Mouse (Mus musculus) bone marrow macrophage, adult 2 months (primary cell): ENCODE measurements at regions not wholly inside any gene's neighbourhood (a gene's known extent, or its start where the extent isn't known, plus 50 kb on each side); places are given as distances from the start of the nearest gene placed in this dataset.

Experiments used
- H3K27ac ChIP-seq: 2 replicates; pipeline ENCODE4 v1.5.1; 2012; ENCODE audit warnings: low read depth, low read length; ENCODE audit not compliant: insufficient read depth
- H3K4me1 ChIP-seq: 2 replicates; pipeline ENCODE4 v1.6.1; 2012; ENCODE audit warnings: low read length; ENCODE audit not compliant: control insufficient read depth, insufficient read depth
- H3K4me3 ChIP-seq: 2 replicates; pipeline ENCODE4 v1.5.1; 2012; ENCODE audit warnings: mild to moderate bottlenecking, low read length, moderate library complexity; ENCODE audit not compliant: insufficient read depth
- CTCF ChIP-seq: IDR thresholded peaks from 2 replicates; pipeline ENCODE4 v1.5.1; 2012; ENCODE audit warnings: low read depth, mild to moderate bottlenecking, low read length, moderate library complexity
- POLR2A ChIP-seq: IDR thresholded peaks from 2 replicates; pipeline ENCODE4 v1.6.1; 2012; ENCODE audit warnings: mild to moderate bottlenecking, low read depth, low read length, borderline replicate concordance

GRCm38 (mm10) chr16:90666271-90666986, 60.8 kb downstream of the Mis18a start:
- TF ChIP-seq CTCF: no peak
- no peak for TF ChIP-seq POLR2A
- H3K27ac ChIP-seq: no peak overlapping the region
- H3K4me3 ChIP-seq: no peak overlapping the region
- no peaks in the 10 kb centered on the region for H3K4me1 ChIP-seq

GRCm38 (mm10) chr16:90664086-90664485, 63.1 kb downstream of the Mis18a start:
- TF ChIP-seq POLR2A (no peak), CTCF (no peak)
- H3K4me3 ChIP-seq: no peak overlapping the region
- H3K27ac ChIP-seq: no peak overlapping the region
- H3K4me1 ChIP-seq: no peaks in the 10 kb centered on the region

GRCm38 (mm10) chr16:90658050-90658449, 69.2 kb downstream of the Mis18a start:
- no peak overlapping the region for H3K4me3 ChIP-seq
- no peaks in the 10 kb centered on the region for H3K4me1 ChIP-seq
- H3K27ac ChIP-seq: no peak overlapping the region
- TF ChIP-seq POLR2A (no peak), CTCF (no peak)

GRCm38 (mm10) chr16:90657027-90657426, 70.2 kb downstream of the Mis18a start:
- Histone ChIP-seq H3K4me3 (no peak overlapping the region), H3K27ac (no peak overlapping the region), H3K4me1 (no peaks in the 10 kb centered on the region)
- TF ChIP-seq CTCF (no peak), POLR2A (no peak)

GRCm38 (mm10) chr16:90656571-90657011, 70.6 kb downstream of the Mis18a start:
- Histone ChIP-seq H3K4me3 (no peak overlapping the region), H3K27ac (no peak overlapping the region), H3K4me1 (no peaks in the 10 kb centered on the region)
- no peak for TF ChIP-seq POLR2A
- no peak for TF ChIP-seq CTCF

GRCm38 (mm10) chr16:90654853-90655252, 72.4 kb downstream of the Mis18a start:
- TF ChIP-seq CTCF (no peak), POLR2A (no peak)
- no peak overlapping the region for H3K27ac ChIP-seq
- no peaks in the 10 kb centered on the region for H3K4me1 ChIP-seq
- no peak overlapping the region for H3K4me3 ChIP-seq

- no peak overlapping the region for H3K27ac ChIP-seq
- TF ChIP-seq CTCF (no peak), POLR2A (no peak)
- no peaks in the 10 kb centered on the region for H3K4me1 ChIP-seq
- H3K4me3 ChIP-seq: no peak overlapping the region
Measured at GRCm38 (mm10) chr16:90652821-90653220, 74.4 kb downstream of the Mis18a start.

- TF ChIP-seq CTCF: no peak
- TF ChIP-seq POLR2A: no peak
- Histone ChIP-seq H3K27ac (no peak overlapping the region), H3K4me1 (no peaks in the 10 kb centered on the region), H3K4me3 (no peak overlapping the region)
Measured at GRCm38 (mm10) chr16:90648161-90648560, 79.0 kb downstream of the Mis18a start.

- Histone ChIP-seq H3K27ac (no peak overlapping the region), H3K4me3 (no peak overlapping the region), H3K4me1 (no peaks in the 10 kb centered on the region)
- TF ChIP-seq POLR2A: no peak
- TF ChIP-seq CTCF: no peak
Measured at GRCm38 (mm10) chr16:90642671-90643070, 84.5 kb downstream of the Mis18a start.

GRCm38 (mm10) chr16:90635216-90635615, 92.0 kb downstream of the Mis18a start:
- TF ChIP-seq POLR2A: no peak
- TF ChIP-seq CTCF: peak; percentile 33; the same call in 1 of the 2 replicates
- H3K27ac ChIP-seq: no peak overlapping the region
- no peak overlapping the region for H3K4me3 ChIP-seq
- H3K4me1 ChIP-seq: no peaks in the 10 kb centered on the region
